Mouse (Mus musculus) liver, embryonic 14.5 days (tissue): ENCODE results near the gene Scrn3. TPM values are rescaled to one million over a fixed set of nuclear protein-coding genes. Genes with fewer than 3 reads are reported as not detected.

Experiments used
- ATAC-seq: fragments of 200-750 bp; cut with Nextera tagmentation; 2 replicates; pipeline ENCODE4 v1.8.0; 2017; ENCODE audit warnings: moderate number of reproducible peaks, mild to moderate bottlenecking, moderate library complexity; ENCODE audit not compliant: insufficient read depth
- DNase-seq, 3 experiments: peaks; one replicate each; pipeline ENCODE4 v3.0.0-alpha.2; 2012 to 2013; ENCODE audit warnings: low read depth in 3 of 3, low spot score in 3 of 3
- H3K27ac ChIP-seq: fragments of 300-500 bp; sonication (generic); 2 replicates; pipeline ENCODE4 v1.5.1; 2014; ENCODE audit warnings: moderate library complexity, mild to moderate bottlenecking, control low read depth, inconsistent platforms
- H3K27me3 ChIP-seq: fragments of 300-500 bp; sonication (generic); 2 replicates; pipeline ENCODE4 v1.6.1; 2014; ENCODE audit warnings: mild to moderate bottlenecking, low read length, moderate library complexity; ENCODE audit not compliant: control insufficient read depth, insufficient read depth
- H3K36me3 ChIP-seq: fragments of 300-500 bp; sonication (generic); replicated peaks from 2 replicates; pipeline ENCODE4 v1.6.1; 2014; ENCODE audit warnings: low read depth; ENCODE audit not compliant: control insufficient read depth, insufficient read depth
- H3K4me1 ChIP-seq, 2 experiments: fragments of 200-500 bp in 1 of 2; fragments of 300-500 bp in 1 of 2; sonication (generic) in 1 of 2; replicated peaks; 2 replicates each; pipeline ENCODE4 v1.6.1; 2012 to 2014; ENCODE audit warnings: antibody characterized with exemption in 1 of 2, inconsistent platforms in 1 of 2, low read length in 1 of 2; ENCODE audit not compliant: control insufficient read depth in 2 of 2, insufficient read depth in 2 of 2
- H3K4me2 ChIP-seq: fragments of 300-500 bp; sonication (generic); 2 replicates; pipeline ENCODE4 v1.6.1; 2014; ENCODE audit warnings: low read depth, mild to moderate bottlenecking, control low read depth, moderate library complexity
- H3K4me3 ChIP-seq, 2 experiments: fragments of 200-500 bp in 1 of 2; fragments of 300-500 bp in 1 of 2; sonication (generic) in 1 of 2; 2 replicates each; pipeline ENCODE4 v1.5.1; 2012 to 2014; ENCODE audit warnings: low read depth in 2 of 2, low read length in 2 of 2, mild to moderate bottlenecking in 2 of 2, control low read depth in 1 of 2, inconsistent platforms in 1 of 2, moderate library complexity in 1 of 2; ENCODE audit not compliant: insufficient read depth in 1 of 2
- H3K9ac ChIP-seq: fragments of 300-500 bp; sonication (generic); replicated peaks from 2 replicates; pipeline ENCODE4 v1.6.1; 2014; ENCODE audit warnings: mild to moderate bottlenecking, control low read depth, moderate library complexity
- H3K9me3 ChIP-seq: fragments of 300-500 bp; sonication (generic); 2 replicates; pipeline ENCODE4 v1.6.1; 2016; ENCODE audit warnings: low read length, mixed read lengths; ENCODE audit not compliant: control insufficient read depth
- CTCF ChIP-seq: IDR thresholded peaks from 2 replicates; pipeline ENCODE4 v1.5.1; 2016; ENCODE audit warnings: antibody characterized with exemption, low read depth, control low read depth
- EP300 ChIP-seq: IDR thresholded peaks from 2 replicates; pipeline ENCODE4 v1.6.1; 2016; ENCODE audit warnings: antibody characterized with exemption, low read depth
- WGBS: fragments of 180-500 bp; shearing (Covaris S2); extraction: QIAGEN DNeasy Blood & Tissue Kit; methylation state at CpG from one replicate; pipeline ENCODE4 v1.1.7; 2014; ENCODE audit not compliant: insufficient replicate concordance; 5-methylcytosine and 5-hydroxymethylcytosine counted together
- polyA plus RNA-seq, 2 experiments: library from polyadenylated mRNA; depleted of rRNA in 1 of 2; stranded (reverse) in 1 of 2; unstranded in 1 of 2; fragments of >200 nt; fragmentation: Nextera tagmentation in 1 of 2; extraction: Ambion mirVana in 1 of 2; gene quantifications; 2 replicates each; pipeline versions ENCODE4 v1.2.1 to v1.2.3; 2012 to 2014

The Scrn3 gene
- polyA plus RNA-seq, 2 experiments = 20.1 to 22.4 TPM

DNA sequence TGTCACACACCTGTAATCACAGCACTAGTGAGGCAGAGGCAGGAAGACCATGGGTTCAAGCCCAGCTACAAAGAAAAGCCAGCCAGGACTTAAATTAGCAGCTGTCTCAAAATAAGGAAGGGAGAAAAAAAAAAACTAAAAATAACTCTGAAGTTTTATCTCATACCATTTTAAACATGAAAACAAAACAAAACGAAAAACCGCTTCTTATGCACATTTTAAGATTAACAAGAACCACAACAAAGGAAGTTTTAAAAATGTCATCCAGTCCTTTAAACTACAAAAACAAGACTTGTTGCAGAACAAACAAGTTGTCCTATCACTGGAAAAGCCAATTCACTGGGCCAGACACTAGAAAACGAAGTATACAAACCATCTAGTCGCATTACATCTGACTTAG is 72.8 kb downstream of the Scrn3 start:
- TF ChIP-seq CTCF = no peak
- no peak for TF ChIP-seq EP300
- H3K4me3 ChIP-seq = peak overlapping the region; percentile 55 to 79
- H3K9ac ChIP-seq = peak overlapping the region; percentile 46
- H3K27me3 ChIP-seq = no peaks in the 10 kb centered on the region
- no peaks in the 10 kb centered on the region for H3K9me3 ChIP-seq
- H3K36me3 ChIP-seq = peaks cover 4% of the 10 kb centered on the region; the same call in 1 of the 2 replicates
- peaks cover 7 to 10% of the 10 kb centered on the region in 2 experiments; a peak in 3 of 4 replicates for H3K4me1 ChIP-seq
- DNase-seq (no peak), ATAC-seq (no peak)
- peak overlapping the region; percentile 68 for H3K4me2 ChIP-seq
- 60% methylated on average over 4 of the region's 4 CpGs for WGBS
- peak overlapping the region; percentile 3; the same call in 1 of the 2 replicates for H3K27ac ChIP-seq

GRCm38 (mm10) chr2:73385641-73386355 is 73.4 kb downstream of the Scrn3 start:
- no peak for TF ChIP-seq CTCF
- peak; percentile 29; the same call in 1 of the 2 replicates for TF ChIP-seq EP300
- Histone ChIP-seq H3K9me3 (no peaks in the 10 kb centered on the region), H3K4me3 (peak overlapping the region; percentile 55 to 79), H3K4me2 (peak overlapping the region; percentile 68), H3K4me1 (peaks cover 7 to 10% of the 10 kb centered on the region in 2 experiments; a peak in 3 of 4 replicates), H3K36me3 (peaks cover 4% of the 10 kb centered on the region; the same call in 1 of the 2 replicates), H3K9ac (peak overlapping the region; percentile 43), H3K27ac (peak overlapping the region; percentile 3), H3K27me3 (no peaks in the 10 kb centered on the region)
- DNase-seq = peak; percentile 41 to 56 (median 47)
- peak; percentile 19; the same call in 1 of the 2 replicates for ATAC-seq
- under 1% methylated on average over 29 of the region's 29 CpGs for whole genome bisulfite sequencing

DNA sequence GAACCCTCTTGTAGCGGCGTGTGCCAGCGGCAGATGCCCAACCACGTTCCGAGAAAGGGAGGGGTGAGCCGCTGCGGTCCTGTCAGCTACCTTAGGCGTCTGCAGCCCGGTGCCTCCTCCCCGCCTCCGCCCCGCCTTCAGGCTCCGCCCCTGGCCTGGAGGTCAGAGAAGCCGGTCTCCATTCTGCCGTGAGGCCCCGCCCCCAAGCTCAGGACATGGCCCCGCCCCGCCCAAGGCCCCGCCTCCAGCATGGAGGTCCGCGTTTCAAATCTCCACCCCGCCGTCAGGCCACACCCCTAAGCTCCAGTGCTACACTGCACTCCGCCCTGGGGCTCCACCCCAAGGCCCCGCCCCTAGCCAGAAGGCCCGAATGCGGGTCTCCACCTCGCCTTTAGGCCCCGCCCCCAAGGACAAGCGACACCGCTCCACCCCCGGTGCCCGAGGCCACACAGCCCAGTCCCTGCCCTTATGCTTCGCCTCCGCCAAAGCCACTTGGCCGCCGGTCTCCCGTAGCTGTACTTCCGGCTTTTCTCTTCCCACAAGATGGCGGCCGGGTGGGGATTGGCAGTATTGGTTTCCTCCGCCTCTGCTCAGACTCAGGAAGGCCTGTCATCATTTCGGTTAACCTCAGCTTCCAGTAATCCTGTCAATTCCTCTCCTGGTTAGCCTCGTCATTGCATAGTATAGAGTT is 74.1 kb downstream of the Scrn3 start, which contains the start of gene Gpr155:
TSS of gene Gpr155 (minus strand) at position 217 of the 691 bp plus-strand sequence.
- Histone ChIP-seq H3K4me2 (peak within 1 kb of the TSS; percentile 71), H3K36me3 (peaks cover 4% of the 10 kb centered on the region; the same call in 1 of the 2 replicates), H3K9ac (peak within 1 kb of the TSS; percentile 56), H3K9me3 (no peaks in the 10 kb centered on the region), H3K4me3 (peak within 1 kb of the TSS; percentile 60 to 79), H3K4me1 (peaks cover 7 to 10% of the 10 kb centered on the region in 2 experiments; a peak in 3 of 4 replicates), H3K27me3 (no peaks in the 10 kb centered on the region), H3K27ac (peak within 1 kb of the TSS; percentile 71)
- ATAC-seq (peak; percentile 95), DNase-seq (peak; percentile 98 to 99 (median 99))
- TF ChIP-seq EP300 (no peak), CTCF (peak; percentile 25)
- WGBS = under 1% methylated on average over 40 of the region's 44 CpGs

Other genes with a start within 250 kb of the Scrn3 start
- gene Ola1, start 93.7 kb upstream of the Scrn3 start, polyA plus RNA-seq (2012; rRNA removed) = 16.0 and 25.2 TPM in 2 replicates
- gene Ola1, start 93.7 kb upstream of the Scrn3 start, polyA plus RNA-seq (2014; fragmentation: Nextera tagmentation; extraction: Ambion mirVana) = 43.0 and 44.6 TPM in 2 replicates
- 0.01 and 0.15 TPM in 2 replicates for gene Sp9, start 40.7 kb upstream of the Scrn3 start, polyA plus RNA-seq (2012; rRNA removed)
- gene Sp9, start 40.7 kb upstream of the Scrn3 start, polyA plus RNA-seq (2014; fragmentation: Nextera tagmentation; extraction: Ambion mirVana) = not detected in 2 replicates
- gene Cir1, start 100 bp downstream of the Scrn3 start, polyA plus RNA-seq (2012; rRNA removed) = 6.2 and 13.8 TPM in 2 replicates
- 19.2 and 20.5 TPM in 2 replicates for gene Cir1, start 100 bp downstream of the Scrn3 start, polyA plus RNA-seq (2014; fragmentation: Nextera tagmentation; extraction: Ambion mirVana)
- 3.0 and 4.1 TPM in 2 replicates for gene Gpr155, start 74.0 kb downstream of the Scrn3 start, polyA plus RNA-seq (2012; rRNA removed)
- gene Gpr155, start 74.0 kb downstream of the Scrn3 start, polyA plus RNA-seq (2014; fragmentation: Nextera tagmentation; extraction: Ambion mirVana) = 8.9 and 9.0 TPM in 2 replicates
- gene Wipf1, start 217.1 kb downstream of the Scrn3 start, polyA plus RNA-seq (2012; rRNA removed) = 2.2 and 3.4 TPM in 2 replicates
- 4.1 and 5.7 TPM in 2 replicates for gene Wipf1, start 217.1 kb downstream of the Scrn3 start, polyA plus RNA-seq (2014; fragmentation: Nextera tagmentation; extraction: Ambion mirVana)